In genomic region chr17:7983484-7983883, GRCm38 (mm10) we compare ENCODE assay signal across 7 mouse cellular contexts. TPM values are rescaled to one million over a fixed set of nuclear protein-coding genes. Genes with fewer than 3 reads are reported as not detected.
DNase-seq lines count a peak whose midpoint lies in the region; ATAC-seq and TF ChIP-seq lines count a peak whose summit lies in the region.
"Not testable (repeated sequence)": the region's sequence is repeated elsewhere in the genome, so short reads cannot be mapped to it uniquely, and the experiment has no call there.

No protein-coding gene starts in this region.

- H3K27me3 ChIP-seq in MEL (ENCODE audit: control insufficient read depth in 1 of 2, insufficient read depth in 2 of 2, low read length in 2 of 2); intestine, postnatal 0 days (replicated peaks; ENCODE audit: control insufficient read depth, insufficient read depth, low read length); liver, postnatal 0 days (ENCODE audit: insufficient read depth, low read length): not testable (repeated sequence)

- not testable (repeated sequence) for H3K4me3 ChIP-seq in MEL (ENCODE audit: control insufficient read depth in 1 of 2, insufficient read depth in 1 of 2, low read depth in 2 of 2, low read length in 2 of 2); intestine, postnatal 0 days (ENCODE audit: low read depth, low read length); liver, postnatal 0 days (ENCODE audit: low read depth, low read length)

- peak; percentile 33 for TF ChIP-seq RAD21 in MEL (IDR thresholded peaks at IDR 0.05; ENCODE audit: low read depth, low read length)

- H3K9ac ChIP-seq in MEL (ENCODE audit: control insufficient read depth, low read depth, low read length, poor library complexity, severe bottlenecking); intestine, postnatal 0 days (ENCODE audit: low read depth, low read length); liver, postnatal 0 days (replicated peaks): not testable (repeated sequence)

- 80% methylated on average over 1 of the region's 2 CpGs for WGBS in intestine, postnatal 0 days
- WGBS in liver, postnatal 0 days (ENCODE audit: insufficient replicate concordance): 65% methylated on average over 1 of the region's 2 CpGs

- not testable (repeated sequence) for H3K4me2 ChIP-seq in intestine, postnatal 0 days (replicated peaks; ENCODE audit: low read depth); liver, postnatal 0 days (ENCODE audit: low read depth, low read length)

- not testable (repeated sequence) for H3K4me1 ChIP-seq in MEL (ENCODE audit: control insufficient read depth in 1 of 2, insufficient read depth in 2 of 2, low read length in 2 of 2); intestine, postnatal 0 days (replicated peaks; ENCODE audit: control insufficient read depth, insufficient read depth, low read length); liver, postnatal 0 days (ENCODE audit: insufficient read depth)

- not testable (repeated sequence) for H3K36me3 ChIP-seq in MEL (ENCODE audit: control insufficient read depth in 1 of 2, insufficient read depth in 2 of 2, low read length in 2 of 2); intestine, postnatal 0 days (ENCODE audit: control insufficient read depth, insufficient read depth); liver, postnatal 0 days (replicated peaks; ENCODE audit: insufficient read depth, low read length)

- TF ChIP-seq CTCF in MEL (IDR thresholded peaks at IDR 0.05 in 2 of 3, conservative IDR thresholded peaks at IDR 0.05 in 1 of 3; ENCODE audit: control insufficient read depth in 1 of 3, insufficient read depth in 1 of 3, low read depth in 2 of 3, low read length in 3 of 3, poor library complexity in 1 of 3, severe bottlenecking in 1 of 3): peak in 1 of 3 experiments; percentile 4; a peak in 1 of 6 replicates
- TF ChIP-seq CTCF in intestine, postnatal 0 days (IDR thresholded peaks at IDR 0.05; ENCODE audit: low read depth): 0 out of 2 replicates have a peak, but pooled peaks have one; percentile 18
- not testable (repeated sequence) for TF ChIP-seq CTCF in liver, postnatal 0 days (IDR thresholded peaks at IDR 0.05; ENCODE audit: low read depth)

- peak; percentile 84 for ATAC-seq in erythroid progenitor cell, adult 5-6 weeks (replicated peaks; ENCODE audit: low FRiP score, poor library complexity, severe bottlenecking)
- peak; percentile 76 for ATAC-seq in granulocyte monocyte progenitor cell, adult 5-6 weeks (replicated peaks; ENCODE audit: poor library complexity, severe bottlenecking)
- ATAC-seq in intestine, postnatal 0 days: not testable (repeated sequence)
- peak; percentile 68 for ATAC-seq in liver, postnatal 0 days
- ATAC-seq in megakaryocyte progenitor cell, adult 5-6 weeks (replicated peaks; ENCODE audit: poor library complexity): peak; percentile 98
- peak; percentile 67 for ATAC-seq in monocyte, adult 5-6 weeks (replicated peaks; ENCODE audit: insufficient number of reproducible peaks, low FRiP score, low TSS enrichment, poor library complexity, severe bottlenecking)

- not testable (repeated sequence) for H3K9me3 ChIP-seq in MEL (replicated peaks; ENCODE audit: insufficient read depth, low read length); intestine, postnatal 0 days (ENCODE audit: control insufficient read depth); liver, postnatal 0 days (ENCODE audit: low read length)

- DNase-seq in MEL (ENCODE audit: low read depth, low spot score); liver, postnatal 0 days: not testable (repeated sequence)

- TF ChIP-seq POLR2A in MEL (IDR thresholded peaks at IDR 0.05; ENCODE audit: control insufficient read depth in 1 of 2, insufficient read depth in 1 of 2, low read depth in 1 of 2, low read length in 2 of 2, poor library complexity in 1 of 2): not testable (repeated sequence)

- not testable (repeated sequence) for H3K27ac ChIP-seq in MEL (ENCODE audit: control insufficient read depth, low read depth, low read length); intestine, postnatal 0 days (ENCODE audit: low read depth, low read length); liver, postnatal 0 days (ENCODE audit: low read depth)

- not testable (repeated sequence) for TF ChIP-seq EP300 in MEL (IDR thresholded peaks at IDR 0.05; ENCODE audit: low read depth in 1 of 2, low read length in 2 of 2); liver, postnatal 0 days (IDR thresholded peaks at IDR 0.05; ENCODE audit: low read depth)

- H3K79me2 ChIP-seq in MEL (ENCODE audit: control insufficient read depth, insufficient read depth, low read length, poor library complexity): not testable (repeated sequence)

TF ChIP-seq in MEL, 35 proteins besides CTCF, POLR2A, EP300 and RAD21:
- TF ChIP-seq TAL1 (IDR thresholded peaks at IDR 0.05; ENCODE audit: low read length) (0 out of 2 replicates have a peak, but pooled peaks have one; percentile 6), SMC3 (IDR thresholded peaks at IDR 0.05; ENCODE audit: low read depth, low read length) (peak; percentile 0)

RNA-seq across cellular contexts. Expression of gene Rsph3a, which starts 38.1 kb away (rescaled TPM):
- total RNA-seq in MEL (2012; rRNA removed): 18.7 and 25.5 TPM in 2 replicates
- 10 to 100 TPM in 1 of 2 experiments, not detected in 1; 37.4 TPM for polyA plus RNA-seq in MEL (2012; ENCODE audit: insufficient read depth in 1 of 2, insufficient read length in 2 of 2, low read depth in 1 of 2, low replicate concordance in 2 of 2, missing spikeins in 1 of 2)
- 27.8 and 39.0 TPM in 2 replicates for total RNA-seq in erythroid progenitor cell, adult 5-6 weeks (2015; ENCODE audit: low replicate concordance)
- 1.5 and 19.5 TPM in 2 replicates for total RNA-seq in erythroid progenitor cell, adult 5-6 weeks (2017; ENCODE audit: low replicate concordance)
- total RNA-seq in granulocyte monocyte progenitor cell, adult 5-6 weeks (2014; fragmentation: Nextera tagmentation): 14.5 and 28.2 TPM in 2 replicates
- 61.7 and 125 TPM in 2 replicates for total RNA-seq in granulocyte monocyte progenitor cell, adult 5-6 weeks (2017)
- polyA plus RNA-seq in intestine, postnatal 0 days (2015; fragmentation: Nextera tagmentation; extraction: Ambion mirVana): 36.5 and 38.4 TPM in 2 replicates
- polyA plus RNA-seq in liver, postnatal 0 days (2015; fragmentation: Nextera tagmentation; extraction: Ambion mirVana): 16.0 and 16.2 TPM in 2 replicates
- 33.0 and 46.8 TPM in 2 replicates for total RNA-seq in megakaryocyte progenitor cell, adult 5-6 weeks (2015)
- 31.1 and 37.6 TPM in 2 replicates for total RNA-seq in megakaryocyte progenitor cell, adult 5-6 weeks (2017)
- total RNA-seq in monocyte, adult 5-6 weeks (2017): 28.3 to 41.8 TPM (median 34.7 TPM) in 3 replicates

RNA-seq across cellular contexts. Expression of gene Tagap, which starts 57.7 kb away (rescaled TPM):
- total RNA-seq in MEL (2012; rRNA removed): 3.3 and 4.3 TPM in 2 replicates
- 1 to 10 TPM in 1 of 2 experiments, not detected in 1; 4.5 TPM for polyA plus RNA-seq in MEL (2012; ENCODE audit: insufficient read depth in 1 of 2, insufficient read length in 2 of 2, low read depth in 1 of 2, low replicate concordance in 2 of 2, missing spikeins in 1 of 2)
- 3.4 and 14.8 TPM in 2 replicates for total RNA-seq in erythroid progenitor cell, adult 5-6 weeks (2015; ENCODE audit: low replicate concordance)
- total RNA-seq in erythroid progenitor cell, adult 5-6 weeks (2017; ENCODE audit: low replicate concordance): 3.1 and 4.4 TPM in 2 replicates
- total RNA-seq in granulocyte monocyte progenitor cell, adult 5-6 weeks (2014; fragmentation: Nextera tagmentation): 21.8 and 23.3 TPM in 2 replicates
- total RNA-seq in granulocyte monocyte progenitor cell, adult 5-6 weeks (2017): 19.3 and 21.8 TPM in 2 replicates
- 0.80 and 1.2 TPM in 2 replicates for polyA plus RNA-seq in intestine, postnatal 0 days (2015; fragmentation: Nextera tagmentation; extraction: Ambion mirVana)
- polyA plus RNA-seq in liver, postnatal 0 days (2015; fragmentation: Nextera tagmentation; extraction: Ambion mirVana): 1.5 TPM in 2 replicates
- 24.1 and 30.4 TPM in 2 replicates for total RNA-seq in megakaryocyte progenitor cell, adult 5-6 weeks (2015)
- total RNA-seq in megakaryocyte progenitor cell, adult 5-6 weeks (2017): 16.3 and 26.6 TPM in 2 replicates
- total RNA-seq in monocyte, adult 5-6 weeks (2017): 63.5 to 77.7 TPM (median 74.3 TPM) in 3 replicates
